Mouse (Mus musculus): ENCODE measurements around the gene Rab12.
A peak's percentile ranks its signal among the peaks of the same experiment; 100 is the strongest.

The Rab12 gene

DNA sequence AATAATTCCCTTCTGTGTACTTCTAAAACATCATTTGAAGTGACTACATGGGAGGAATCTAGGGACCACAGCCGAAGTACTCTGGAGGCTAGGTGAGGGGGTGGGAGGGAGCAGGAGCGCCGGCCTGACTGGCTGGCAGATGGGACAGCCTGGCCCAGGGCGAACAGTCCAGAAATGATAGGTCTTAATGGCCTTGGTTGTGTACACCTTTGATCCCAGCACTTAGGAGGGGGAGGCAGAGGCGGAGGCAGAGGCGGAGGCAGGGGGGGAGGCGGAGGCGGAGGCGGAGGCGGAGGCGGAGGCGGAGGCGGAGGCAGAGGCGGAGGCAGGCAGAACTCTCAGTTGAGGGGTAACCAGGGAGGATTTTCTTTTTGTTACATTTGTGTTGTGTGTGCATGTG is 20.9 kb downstream of the Rab12 start:
- no peak for DNase-seq

- DNase-seq = no peak
These were observed 22.9 kb downstream of the Rab12 start for GRCm38 (mm10) chr17:66496589-66496988.

DNA sequence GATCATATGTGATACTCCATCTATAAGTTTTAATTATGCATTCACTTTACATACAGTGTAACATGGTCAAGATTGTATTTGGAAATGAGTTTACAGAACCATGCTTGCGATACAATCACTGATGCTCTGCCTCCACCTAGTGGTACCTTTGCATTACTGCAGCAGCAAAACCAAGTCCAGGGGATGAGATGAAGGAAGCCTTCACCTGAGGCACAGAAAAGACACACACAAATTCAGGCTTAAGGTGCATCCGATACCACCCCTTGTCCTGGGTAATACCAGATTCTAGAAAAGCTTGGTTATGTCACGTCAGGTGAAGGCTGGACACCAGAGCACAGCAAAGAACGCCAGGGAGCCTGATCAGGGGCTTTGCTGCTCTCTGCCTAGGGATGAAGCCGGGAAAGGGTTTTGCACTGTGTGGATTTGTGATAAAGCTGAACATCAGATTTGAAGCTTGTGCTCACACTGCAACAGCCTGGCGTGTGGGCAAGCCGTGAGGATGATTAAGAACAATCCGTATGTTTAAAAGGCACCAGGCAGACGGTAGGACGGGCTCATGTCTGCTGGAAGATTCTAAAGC is 29.4 kb downstream of the Rab12 start:
- DNase-seq = peak; percentile 75

DNA sequence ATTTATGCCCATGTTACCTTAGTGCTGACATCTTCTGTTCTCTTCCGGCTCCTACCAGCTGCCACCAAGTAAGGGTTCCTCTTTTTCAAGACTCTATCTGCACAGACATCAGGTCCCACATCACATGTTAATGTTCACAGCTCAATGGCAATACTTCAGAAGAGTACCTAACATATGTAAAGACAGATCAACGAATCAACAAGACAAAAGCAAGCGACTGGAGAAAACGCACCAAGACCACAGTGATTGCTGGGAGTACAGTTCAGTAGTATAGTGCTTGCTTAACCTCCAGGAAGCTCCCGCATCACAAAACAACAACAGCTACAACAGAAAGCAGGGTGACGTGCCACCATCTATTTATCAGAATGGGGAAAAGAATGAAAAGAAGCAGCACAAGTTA is 33.0 kb downstream of the Rab12 start:
- no peak for DNase-seq

DNA sequence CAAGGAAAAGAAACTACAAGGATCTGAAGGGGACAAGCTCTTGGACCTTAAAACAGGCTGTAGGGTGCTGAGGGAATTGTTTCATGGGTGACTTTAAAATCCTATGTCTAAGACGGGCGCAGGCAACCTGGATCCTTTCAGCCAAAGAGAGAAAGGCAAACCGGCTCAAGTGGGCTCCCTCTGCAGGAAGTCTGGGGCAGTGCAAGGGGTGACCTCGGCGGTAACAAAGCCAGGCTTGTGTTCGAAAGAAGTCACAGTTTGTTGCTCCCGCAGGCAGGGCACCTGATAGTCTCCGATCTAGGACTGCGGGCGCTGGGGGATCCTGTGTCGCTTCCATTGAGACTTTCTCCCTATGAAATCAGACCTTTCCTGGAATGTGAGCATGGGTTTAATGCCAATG is 33.8 kb downstream of the Rab12 start:
- DNase-seq = peak; percentile 81

DNA sequence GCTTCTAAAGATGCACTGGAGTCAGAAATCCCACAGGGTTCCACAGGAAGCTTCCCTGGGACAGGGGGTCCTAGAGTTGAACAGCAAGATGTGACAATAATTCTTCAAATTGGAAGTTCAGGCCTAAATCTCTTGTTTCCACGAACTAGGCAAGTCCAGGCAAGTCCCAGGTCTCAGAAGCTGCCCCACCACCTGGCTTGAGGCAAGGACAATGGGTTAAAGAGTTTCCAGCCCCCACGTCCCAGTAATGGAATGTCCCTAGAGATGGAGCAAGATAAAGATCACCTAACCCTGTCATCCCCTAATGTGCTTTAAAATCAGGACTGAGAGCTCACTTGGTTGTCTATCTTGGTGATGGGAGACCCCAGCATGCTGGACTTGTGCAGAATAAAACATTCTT is 34.6 kb downstream of the Rab12 start:
- DNase-seq = no peak

GRCm38 (mm10) chr17:66483651-66484454 is 35.7 kb downstream of the Rab12 start:
- no peak for DNase-seq

GRCm38 (mm10) chr17:66481295-66481694 is 38.2 kb downstream of the Rab12 start:
- DNase-seq = no peak

DNA sequence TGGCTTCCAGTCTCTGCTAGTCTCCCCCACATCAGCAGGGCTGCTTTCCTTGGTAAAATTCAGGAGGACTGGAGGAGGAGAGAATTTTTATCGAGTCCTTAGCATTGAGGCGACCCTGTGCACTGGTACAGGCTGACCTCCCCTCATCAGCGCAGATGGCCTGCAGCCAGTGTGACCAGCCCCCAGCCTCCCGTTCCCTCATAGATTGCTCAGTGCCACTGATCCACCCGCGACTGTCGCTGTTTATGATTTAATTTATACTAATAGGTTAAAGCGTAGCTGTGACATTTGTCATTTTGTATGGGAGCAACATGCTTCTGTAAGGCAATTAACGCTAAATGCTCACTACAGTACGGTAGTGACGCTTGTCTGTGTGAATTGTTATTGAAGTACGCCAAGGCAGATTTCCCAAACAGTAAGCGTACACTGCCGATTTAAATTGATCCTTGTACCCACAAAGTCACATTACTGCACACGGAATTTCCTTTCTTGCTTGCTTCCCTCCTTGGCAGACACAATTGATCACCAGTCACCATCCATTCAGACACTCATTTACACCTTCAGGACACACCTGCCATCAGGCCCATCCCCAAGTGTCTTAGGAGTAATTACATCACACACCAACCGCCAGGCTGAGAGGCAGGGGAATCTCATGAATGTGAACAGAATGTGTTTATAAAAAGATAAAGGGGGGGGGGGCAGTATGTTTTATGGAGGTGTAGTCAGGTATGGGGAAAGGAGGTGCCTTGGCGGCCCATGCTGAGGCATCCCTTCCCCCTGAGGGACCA is 38.8 kb downstream of the Rab12 start:
- DNase-seq = no peak

GRCm38 (mm10) chr17:66479813-66480490 is 39.6 kb downstream of the Rab12 start:
- no peak for DNase-seq

DNA sequence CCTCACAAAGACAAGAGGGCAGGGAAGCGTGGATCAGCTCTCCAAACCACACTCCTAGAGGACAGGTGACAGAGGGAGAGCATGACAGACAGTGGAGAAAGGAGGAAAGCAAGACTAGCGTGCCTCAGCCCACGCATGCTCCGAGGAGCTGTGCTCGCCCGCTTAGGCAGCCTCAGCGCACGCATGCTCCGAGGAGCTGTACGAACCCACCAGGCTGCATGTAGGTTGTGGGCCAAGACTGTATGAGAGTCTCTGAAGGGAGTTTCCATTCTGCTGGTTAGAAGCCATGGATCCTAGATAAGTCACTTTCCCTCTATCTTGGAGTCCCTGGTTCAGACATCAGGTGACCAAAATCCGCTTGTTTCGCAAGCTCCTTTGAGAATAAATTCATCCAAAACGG is 40.2 kb downstream of the Rab12 start:
- peak; percentile 82 for DNase-seq

DNA sequence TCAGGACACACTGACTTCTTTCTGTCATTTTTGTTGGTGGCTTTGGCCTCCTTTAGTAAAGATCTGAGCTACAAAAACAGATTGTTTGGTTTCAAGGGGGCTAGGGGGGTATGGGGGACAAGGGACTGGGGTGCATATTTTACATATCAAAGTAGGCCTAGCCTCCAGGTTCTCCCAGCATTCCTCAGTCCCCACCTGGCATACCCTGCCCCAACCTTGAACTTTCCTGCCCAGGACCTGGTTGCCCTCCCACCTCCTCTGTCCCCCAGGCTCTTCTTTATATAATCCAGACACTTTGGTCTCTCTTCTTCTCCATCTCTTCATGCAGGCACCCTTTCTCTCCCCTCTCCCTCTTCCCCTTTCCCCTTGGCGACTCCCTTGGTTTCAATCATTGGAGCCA is 46.3 kb downstream of the Rab12 start:
- DNase-seq = no peak

GRCm38 (mm10) chr17:66471775-66472174 is 47.8 kb downstream of the Rab12 start:
- DNase-seq = no peak

DNA sequence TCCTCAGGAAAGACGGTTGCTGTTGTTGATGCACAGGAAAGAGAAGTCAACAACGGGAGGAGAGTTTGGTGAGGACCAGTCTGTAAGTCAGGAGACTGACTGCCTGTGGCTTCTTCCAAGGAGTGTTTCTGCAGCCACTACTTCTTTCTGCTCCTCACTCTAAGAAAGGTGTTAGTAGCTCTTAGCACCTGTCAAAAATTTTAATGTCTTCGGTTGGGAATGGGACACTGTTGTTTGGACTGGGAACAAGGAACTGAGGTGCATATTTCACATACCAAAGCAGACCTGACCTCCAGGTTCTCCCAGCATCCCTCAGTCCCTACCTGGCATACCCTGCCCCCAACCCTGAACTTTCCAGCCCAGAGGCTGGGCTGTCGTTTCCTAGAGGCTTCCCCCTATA is 48.3 kb downstream of the Rab12 start:
- DNase-seq = no peak

GRCm38 (mm10) chr17:66470020-66470419 is 49.5 kb downstream of the Rab12 start:
- no peak for DNase-seq

DNA sequence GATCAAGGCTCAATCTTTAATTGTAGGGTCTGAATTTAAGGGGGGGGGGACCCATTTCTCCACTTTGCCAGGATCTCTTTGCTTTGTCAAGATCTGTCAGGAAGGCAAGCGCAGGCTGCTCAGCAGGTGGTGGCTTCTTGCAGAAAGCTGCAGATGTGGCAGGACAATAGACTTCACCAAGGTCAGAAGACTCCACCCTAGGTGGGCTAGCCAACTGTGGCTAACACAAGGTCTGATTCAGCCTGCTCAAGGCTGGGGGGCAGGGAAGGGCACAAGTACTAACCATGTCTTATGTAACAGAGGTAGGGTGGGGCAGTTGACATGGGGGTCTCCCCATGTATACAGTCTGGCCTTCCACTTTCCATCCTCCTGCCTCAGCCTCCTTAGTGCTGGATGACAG is 62.3 kb downstream of the Rab12 start:
- no peak for DNase-seq

DNA sequence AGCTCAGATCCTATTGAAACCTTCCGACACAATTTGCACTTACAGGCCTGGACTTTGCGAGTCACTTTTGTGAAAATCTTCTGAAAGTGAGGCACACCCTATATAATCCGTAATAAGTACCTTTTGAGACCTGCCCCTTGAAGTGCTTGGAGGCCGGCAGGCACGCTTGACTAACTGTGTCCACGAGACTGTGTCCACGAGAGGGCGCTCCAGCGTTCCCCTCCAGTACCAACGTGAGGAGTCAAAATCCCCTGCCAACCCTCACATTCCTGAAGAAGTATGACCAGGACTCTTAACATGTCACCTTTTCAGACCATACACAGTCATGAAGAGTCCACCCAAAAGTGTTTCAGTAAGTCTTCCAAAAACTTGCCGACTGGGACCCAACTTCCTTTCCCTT is 68.4 kb downstream of the Rab12 start:
- DNase-seq = peak; percentile 92

DNA sequence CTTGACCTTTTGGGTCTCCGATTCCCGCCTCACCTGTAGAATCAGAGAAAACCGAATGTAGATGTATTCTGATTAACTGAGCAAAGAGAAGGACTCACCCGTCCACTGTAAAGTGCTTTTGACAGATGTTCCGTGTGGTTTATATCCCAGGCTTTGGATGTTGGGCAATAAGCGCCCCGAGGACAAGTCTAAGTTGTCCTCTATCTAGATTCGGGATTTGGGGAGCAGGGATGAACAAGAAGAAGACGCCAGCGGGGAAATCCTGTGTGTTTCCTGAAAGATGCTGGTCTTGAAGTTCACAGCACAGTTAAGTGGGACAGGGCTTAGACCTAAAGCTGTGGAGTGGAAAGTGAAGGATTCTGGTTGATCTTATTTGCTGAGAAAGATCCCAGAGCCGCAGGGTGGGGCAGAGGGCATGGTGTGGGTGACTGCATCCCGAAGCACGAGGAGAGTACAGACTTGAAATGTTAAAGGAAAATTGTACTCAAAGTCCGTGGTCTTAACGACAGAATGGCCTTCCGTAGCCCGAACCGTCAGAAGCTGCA is 68.9 kb downstream of the Rab12 start:
- DNase-seq = no peak

- DNase-seq = peak; percentile 93
These were observed 69.8 kb downstream of the Rab12 start, which contains the start of gene Mtcl1 for GRCm38 (mm10) chr17:66449460-66450341. TSS of gene Mtcl1 (minus strand) at chr17:66449750.

DNA sequence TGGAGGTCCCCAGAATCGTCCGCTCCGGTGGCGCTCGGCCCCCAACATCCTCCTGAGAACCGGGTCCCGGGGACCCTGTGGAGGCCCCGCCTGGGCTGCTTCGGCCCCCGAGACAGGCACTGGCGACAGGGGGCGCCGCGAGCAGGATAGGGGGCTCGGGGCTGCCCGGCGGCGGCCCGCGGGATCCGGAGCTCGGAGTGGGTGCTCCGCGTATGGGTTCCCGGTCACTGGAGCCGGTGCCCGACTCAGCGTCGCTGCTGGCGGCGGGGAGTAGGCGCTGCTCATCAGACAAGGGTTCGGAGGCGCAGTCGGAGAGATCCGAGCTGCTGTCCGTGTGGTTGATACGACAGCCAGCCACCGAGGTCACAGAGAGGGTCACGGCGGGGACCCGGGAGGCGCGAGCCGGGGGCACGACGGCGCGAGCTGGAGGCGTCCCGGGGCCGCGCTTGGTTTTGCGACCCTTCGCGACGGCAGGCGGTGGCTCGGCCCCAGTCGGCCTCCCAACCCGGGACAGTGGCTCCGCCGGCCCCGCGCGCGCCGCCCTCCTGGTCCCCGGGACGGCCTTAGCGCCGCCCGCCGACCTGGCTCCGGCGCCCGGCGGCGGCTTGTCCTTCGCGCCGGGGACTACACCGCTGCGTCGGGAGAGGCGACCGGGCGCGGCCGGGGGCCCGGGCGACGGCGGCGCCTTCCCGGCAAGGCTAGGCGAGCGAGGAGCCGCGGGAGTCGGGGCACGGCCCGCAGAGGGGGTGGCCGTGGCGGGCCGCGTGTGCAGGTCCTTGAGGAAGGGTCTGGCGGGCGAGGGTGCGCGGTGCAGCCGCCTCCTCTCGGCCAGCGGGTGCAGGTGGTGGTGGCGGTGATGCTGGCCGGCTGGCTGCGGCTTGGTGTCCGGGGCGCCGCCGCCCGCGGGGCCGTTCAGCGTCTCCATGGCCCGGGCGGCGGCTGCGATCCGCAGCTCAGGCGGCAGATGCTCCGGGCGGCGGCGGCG is 70.8 kb downstream of the Rab12 start:
- DNase-seq = peak; percentile 54

DNA sequence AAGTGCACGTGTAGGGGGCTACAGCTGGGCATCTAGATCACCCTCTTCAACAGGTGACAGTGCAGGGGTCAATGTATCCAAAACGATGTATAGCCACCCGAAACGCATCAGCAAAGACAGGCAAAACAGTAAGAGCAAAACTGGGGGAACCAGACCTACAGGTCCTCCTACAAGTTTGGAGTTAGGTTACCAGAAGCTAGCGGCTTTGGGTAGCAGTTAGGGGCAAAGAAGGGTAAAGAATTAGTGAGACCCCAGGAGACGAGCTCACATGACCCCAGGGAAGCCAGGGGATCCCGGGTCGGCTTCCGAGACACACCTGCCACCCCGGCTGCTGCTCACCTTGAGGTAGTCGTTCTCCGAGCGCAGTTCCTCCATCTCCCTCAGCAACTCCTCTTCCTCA is 71.6 kb downstream of the Rab12 start:
- DNase-seq = no peak
